Mouse (Mus musculus): ENCODE results near the gene Prkcz. TPM values are rescaled to one million over a fixed set of nuclear protein-coding genes. Genes with fewer than 3 reads are reported as not detected.

Gene Prkcz
- total RNA-seq, 2 experiments from 2014 or later = 1.5 to 3.8 TPM

GRCm38 (mm10) chr4:155315031-155315430 is 46.1 kb downstream of the Prkcz start:
- DNase-seq = no peak

- no peak for DNase-seq
Measured at GRCm38 (mm10) chr4:155308679-155309078, 52.5 kb downstream of the Prkcz start.

GRCm38 (mm10) chr4:155308068-155308467 is 53.1 kb downstream of the Prkcz start:
- peak; percentile 69 for DNase-seq

GRCm38 (mm10) chr4:155307591-155307990 is 53.6 kb downstream of the Prkcz start:
- no peak for DNase-seq

GRCm38 (mm10) chr4:155306356-155307242 is 54.6 kb downstream of the Prkcz start:
- DNase-seq = no peak

- no peak for DNase-seq
Measured at GRCm38 (mm10) chr4:155305531-155306031, 55.6 kb downstream of the Prkcz start.

GRCm38 (mm10) chr4:155304508-155305096 is 56.6 kb downstream of the Prkcz start:
- no peak for DNase-seq

- no peak for DNase-seq
Measured at GRCm38 (mm10) chr4:155301965-155302364, 59.2 kb downstream of the Prkcz start.

GRCm38 (mm10) chr4:155301098-155301447 is 60.1 kb downstream of the Prkcz start:
- DNase-seq = no peak

GRCm38 (mm10) chr4:155300421-155301097 is 60.6 kb downstream of the Prkcz start:
- no peak for DNase-seq

- DNase-seq = no peak
Measured at GRCm38 (mm10) chr4:155298826-155299225, 62.3 kb downstream of the Prkcz start.

GRCm38 (mm10) chr4:155297057-155297456 is 64.1 kb downstream of the Prkcz start:
- DNase-seq = no peak

- DNase-seq = no peak
Measured at GRCm38 (mm10) chr4:155295996-155296395, 65.2 kb downstream of the Prkcz start.

- no peak for DNase-seq
Measured at GRCm38 (mm10) chr4:155295026-155295590, 66.1 kb downstream of the Prkcz start.

- DNase-seq = peak; percentile 57
Measured at GRCm38 (mm10) chr4:155294381-155294780, 66.8 kb downstream of the Prkcz start.

- DNase-seq = no peak
Measured at GRCm38 (mm10) chr4:155292863-155293262, 68.3 kb downstream of the Prkcz start.

GRCm38 (mm10) chr4:155290045-155290444 is 71.1 kb downstream of the Prkcz start:
- no peak for DNase-seq

- no peak for DNase-seq
Measured at GRCm38 (mm10) chr4:155288586-155288985, 72.6 kb downstream of the Prkcz start.

GRCm38 (mm10) chr4:155287713-155288112 is 73.4 kb downstream of the Prkcz start:
- DNase-seq = no peak

- DNase-seq = no peak
Measured at GRCm38 (mm10) chr4:155286090-155286489, 75.1 kb downstream of the Prkcz start.

GRCm38 (mm10) chr4:155284521-155285379 is 76.4 kb downstream of the Prkcz start:
- no peak for DNase-seq

GRCm38 (mm10) chr4:155283585-155283984 is 77.6 kb downstream of the Prkcz start:
- no peak for DNase-seq
